ENCODE assay signal across 8 mouse cellular contexts in the genomic region with DNA sequence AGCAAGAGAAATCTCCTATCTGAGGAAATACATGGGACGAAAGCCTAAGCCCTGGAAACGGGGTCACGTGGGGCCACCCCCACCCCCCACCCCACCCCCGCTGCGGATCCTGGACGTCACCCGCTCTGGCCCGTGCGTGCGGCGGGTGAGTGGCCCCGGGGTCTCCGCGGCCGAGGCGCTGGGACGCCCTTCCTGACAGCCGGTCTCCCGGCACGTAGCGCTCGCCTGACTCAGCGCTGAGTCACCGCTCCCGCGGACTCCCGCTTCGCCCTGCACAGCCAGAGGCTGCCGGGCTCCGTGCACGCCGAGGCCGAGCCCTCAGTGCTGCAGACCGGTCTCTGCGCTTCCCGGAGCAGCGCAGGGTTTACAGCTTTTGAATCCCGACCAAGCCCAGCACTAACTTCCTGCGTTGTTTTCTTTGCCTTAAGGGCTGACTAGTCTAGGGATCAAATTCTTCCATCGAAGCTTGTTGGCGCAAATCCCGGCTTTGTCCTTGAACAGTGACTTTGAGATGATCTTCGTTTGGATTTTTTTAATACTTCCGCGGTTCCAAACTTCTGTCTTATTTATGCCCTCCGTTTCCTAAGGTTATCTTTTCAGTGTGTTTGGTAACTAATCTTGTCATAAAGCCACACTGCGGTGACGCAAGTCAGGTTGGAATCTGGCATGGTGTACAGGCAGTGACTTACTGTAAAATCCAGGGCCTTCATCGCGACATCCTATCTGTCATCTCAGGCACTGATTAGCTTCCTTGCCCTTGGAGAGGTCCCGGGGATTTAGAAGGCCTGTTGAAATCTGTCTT.
A peak's percentile ranks its signal among the peaks of the same experiment; 100 is the strongest.
DNase-seq lines count a peak whose midpoint lies in the region; ATAC-seq and TF ChIP-seq lines count a peak whose summit lies in the region.

No protein-coding gene starts in this region.

- WGBS in embryonic facial prominence, embryonic 12.5 days, result 4% methylated on average over 49 of the region's 51 CpGs
- 2% methylated on average over 51 of the region's 51 CpGs for WGBS in liver, adult 2 months
- WGBS in stomach, postnatal 0 days, result 1% methylated on average over 50 of the region's 51 CpGs

- peak overlapping the region; percentile 64 for H3K9ac ChIP-seq in embryonic facial prominence, embryonic 12.5 days
- peak overlapping the region; percentile 89 for H3K9ac ChIP-seq in liver, adult 2 months (ENCODE audit: low read depth, low read length)
- H3K9ac ChIP-seq in stomach, postnatal 0 days (ENCODE audit: low read length), result peak overlapping the region; percentile 64

- 0 out of 2 replicates have a peak, but pooled peaks have one; percentile 17 for TF ChIP-seq POLR2A in liver, adult 2 months (IDR thresholded peaks at IDR 0.05; ENCODE audit: extremely low read depth, insufficient read depth, low read length)

- no peaks in the 10 kb centered on the region for H3K27me3 ChIP-seq in embryonic facial prominence, embryonic 12.5 days
- H3K27me3 ChIP-seq in liver, adult 2 months (ENCODE audit: control insufficient read depth, insufficient read depth, low read length), result no peaks in the 10 kb centered on the region
- H3K27me3 ChIP-seq in stomach, postnatal 0 days (ENCODE audit: control insufficient read depth, insufficient read depth, low read length), result no peaks in the 10 kb centered on the region

- no peaks in the 10 kb centered on the region for H3K36me3 ChIP-seq in embryonic facial prominence, embryonic 12.5 days
- no peaks in the 10 kb centered on the region for H3K36me3 ChIP-seq in liver, adult 2 months (ENCODE audit: control insufficient read depth, insufficient read depth, low read length)
- H3K36me3 ChIP-seq in stomach, postnatal 0 days (ENCODE audit: control insufficient read depth, insufficient read depth, low read length), result no peaks in the 10 kb centered on the region

- TF ChIP-seq EP300 in stomach, postnatal 0 days (optimal IDR thresholded peaks at IDR 0.05), result no peak

- H3K4me1 ChIP-seq in embryonic facial prominence, embryonic 12.5 days, result no peaks in the 10 kb centered on the region
- peaks cover 8% of the 10 kb centered on the region for H3K4me1 ChIP-seq in liver, adult 2 months (ENCODE audit: control insufficient read depth, insufficient read depth, low read length)
- H3K4me1 ChIP-seq in stomach, postnatal 0 days (replicated peaks; ENCODE audit: control insufficient read depth, insufficient read depth), result 0 out of 2 replicates have a peak, but pooled peaks cover 4% of the 10 kb centered on the region

- no peaks in the 10 kb centered on the region for H3K79me2 ChIP-seq in liver, adult 2 months (ENCODE audit: control insufficient read depth, insufficient read depth, low read length)

- H3K4me2 ChIP-seq in embryonic facial prominence, embryonic 12.5 days (replicated peaks), result peak overlapping the region; percentile 77
- H3K4me2 ChIP-seq in stomach, postnatal 0 days (replicated peaks; ENCODE audit: low read depth), result peak overlapping the region; percentile 71

- H3K27ac ChIP-seq in embryonic facial prominence, embryonic 12.5 days, result peak overlapping the region; percentile 50
- peak overlapping the region; percentile 89 for H3K27ac ChIP-seq in liver, adult 2 months (replicated peaks; ENCODE audit: insufficient read depth, low read depth, low read length)
- peak overlapping the region; percentile 90 for H3K27ac ChIP-seq in stomach, postnatal 0 days (replicated peaks)

- DNase-seq in 416B (ENCODE audit: low read depth), result peak; percentile 73
- DNase-seq in adrenal gland, postnatal 36 days, result peak; percentile 90 to 92
- peak; percentile 75 for DNase-seq in heart, adult 8-10 months (ENCODE audit: low spot score)
- peak; percentile 76 for DNase-seq in kidney, adult 9 months
- DNase-seq in liver, adult 2 months (ENCODE audit: extremely low read depth, low read depth, low spot score), result peak; percentile 87
- DNase-seq in stomach, postnatal 0 days (ENCODE audit: low spot score), result peak; percentile 90

- H3K4me3 ChIP-seq in embryonic facial prominence, embryonic 12.5 days, result peak overlapping the region; percentile 46
- H3K4me3 ChIP-seq in liver, adult 2 months (ENCODE audit: insufficient read depth, low read depth, low read length), result peak overlapping the region; percentile 66
- peak overlapping the region; percentile 44 for H3K4me3 ChIP-seq in stomach, postnatal 0 days (ENCODE audit: low read depth, low read length)

- ATAC-seq in embryonic facial prominence, embryonic 12.5 days (ENCODE audit: insufficient number of reproducible peaks, insufficient read depth, low FRiP score, low TSS enrichment), result peak; percentile 96
- peak; percentile 47; the same call in 1 of the 2 replicates for ATAC-seq in monocyte, adult 5-6 weeks (replicated peaks; ENCODE audit: insufficient number of reproducible peaks, low FRiP score, low TSS enrichment, poor library complexity, severe bottlenecking)
- ATAC-seq in stomach, postnatal 0 days (ENCODE audit: low FRiP score, low TSS enrichment), result peak; percentile 99

- H3K9me3 ChIP-seq in embryonic facial prominence, embryonic 12.5 days, result no peaks in the 10 kb centered on the region
- H3K9me3 ChIP-seq in stomach, postnatal 0 days (ENCODE audit: control insufficient read depth, low read length), result no peaks in the 10 kb centered on the region

- TF ChIP-seq CTCF in liver, adult 2 months (IDR thresholded peaks at IDR 0.05; ENCODE audit: low read depth, low read length), result no peak
- no peak for TF ChIP-seq CTCF in stomach, postnatal 0 days (IDR thresholded peaks at IDR 0.05; ENCODE audit: low read depth)

Comparison
In these comparisons a context has a peak if more than half of its experiments do, and no peak if none do; other contexts are left out.
1. Peak in every context shown above with its lines: DNase-seq, ATAC-seq, H3K4me3 ChIP-seq and H3K27ac ChIP-seq.
2. ATAC-seq: peak in every context shown above with its lines; median percentile 99 in stomach, postnatal 0 days; 96 in embryonic facial prominence, embryonic 12.5 days; 47 in monocyte, adult 5-6 weeks.